Mouse (Mus musculus) hindbrain, postnatal 0 days (tissue): ENCODE data around the gene Defb45. TPM values are rescaled to one million over a fixed set of nuclear protein-coding genes. Genes with fewer than 3 reads are reported as not detected.

Source experiments
- ATAC-seq: fragments of 200-750 bp; cut with Nextera tagmentation; 2 replicates; pipeline ENCODE4 v1.8.0; 2017; ENCODE audit warnings: mild to moderate bottlenecking, moderate TSS enrichment, moderate library complexity
- DNase-seq: peaks from one replicate; pipeline ENCODE4 v3.0.0-alpha.2; 2015; ENCODE audit warnings: low spot score
- H3K27ac ChIP-seq: fragments of 300-500 bp; sonication (generic); 2 replicates; pipeline ENCODE4 v1.5.1; 2014; ENCODE audit warnings: mild to moderate bottlenecking
- H3K27me3 ChIP-seq: fragments of 300-500 bp; sonication (generic); 2 replicates; pipeline ENCODE4 v1.6.1; 2014; ENCODE audit warnings: low read length, mixed read lengths; ENCODE audit not compliant: insufficient read depth
- H3K36me3 ChIP-seq: fragments of 300-500 bp; sonication (generic); 2 replicates; pipeline ENCODE4 v1.6.1; 2014; ENCODE audit warnings: low read length, mixed read lengths; ENCODE audit not compliant: insufficient read depth
- H3K4me1 ChIP-seq: fragments of 300-500 bp; sonication (generic); 2 replicates; pipeline ENCODE4 v1.6.1; 2014; ENCODE audit warnings: antibody characterized with exemption, low read length, mixed read lengths; ENCODE audit not compliant: insufficient read depth
- H3K4me2 ChIP-seq: fragments of 300-500 bp; sonication (generic); 2 replicates; pipeline ENCODE4 v1.6.1; 2014; ENCODE audit warnings: low read depth, mild to moderate bottlenecking, low read length, moderate library complexity, mixed read lengths
- H3K4me3 ChIP-seq: fragments of 300-500 bp; sonication (generic); 2 replicates; pipeline ENCODE4 v1.5.1; 2014; ENCODE audit warnings: low read length
- H3K9ac ChIP-seq: fragments of 300-500 bp; sonication (generic); replicated peaks from 2 replicates; pipeline ENCODE4 v1.6.1; 2014; ENCODE audit warnings: mild to moderate bottlenecking, low read length, moderate library complexity, mixed read lengths
- H3K9me3 ChIP-seq: fragments of 300-500 bp; sonication (generic); 2 replicates; pipeline ENCODE4 v1.6.1; 2016; ENCODE audit warnings: low read length, mixed read lengths
- CTCF ChIP-seq: IDR thresholded peaks from 2 replicates; pipeline ENCODE4 v1.5.1; 2016; ENCODE audit warnings: antibody characterized with exemption, control low read depth, low read depth
- WGBS: fragments of 180-500 bp; shearing (Covaris S2); extraction: QIAGEN DNeasy Blood & Tissue Kit; methylation state at CpG from one replicate; pipeline ENCODE4 v1.1.7; 2014; 5-methylcytosine and 5-hydroxymethylcytosine counted together
- polyA plus RNA-seq: library from polyadenylated mRNA; unstranded; fragments of >200 nt; fragmentation: Nextera tagmentation; extraction: Ambion mirVana; gene quantifications from 2 replicates; pipeline ENCODE4 v1.2.1, GENCODE M21; 2015
- total RNA-seq: library from RNA; depleted of rRNA; stranded (reverse); fragments of >200 nt; gene quantifications from 2 replicates; pipeline ENCODE4 v1.2.3, GENCODE M21; 2014

Defb45 gene
- total and polyA plus RNA-seq, 2 experiments from 2014 or later, result not detected

DNA sequence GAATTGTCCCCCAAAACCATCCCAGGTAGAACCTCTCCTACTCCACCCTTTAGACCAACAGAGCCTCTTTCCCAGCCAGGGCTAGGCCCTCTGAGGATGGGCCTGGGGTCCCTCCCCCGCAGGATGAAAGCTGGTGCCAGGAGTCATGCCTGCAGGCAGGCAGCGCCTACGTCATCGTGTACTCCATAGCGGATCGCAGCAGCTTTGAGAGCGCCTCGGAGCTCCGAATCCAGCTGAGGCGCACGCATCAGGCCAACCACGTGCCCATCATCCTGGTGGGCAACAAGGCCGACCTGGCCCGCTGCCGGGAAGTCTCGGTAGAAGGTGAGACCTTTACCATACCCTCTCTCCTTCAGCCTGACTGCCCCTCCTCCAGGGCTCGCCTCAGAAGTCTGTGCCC lies 34.1 kb upstream of the Defb45 start:
- H3K9me3 ChIP-seq, result no peaks in the 10 kb centered on the region
- TF ChIP-seq CTCF, result no peak
- H3K9ac ChIP-seq, result no peak overlapping the region
- no peak overlapping the region; the same call in 1 of the 2 replicates for H3K4me2 ChIP-seq
- 49% methylated on average over 17 of the region's 17 CpGs for WGBS
- H3K4me1 ChIP-seq, result 0 out of 2 replicates have a peak, but pooled peaks cover 4% of the 10 kb centered on the region
- H3K27me3 ChIP-seq, result peaks cover 3% of the 10 kb centered on the region; the same call in 1 of the 2 replicates
- DNase-seq (peak; percentile 25), ATAC-seq (no peak)
- no peak overlapping the region for H3K4me3 ChIP-seq
- no peak overlapping the region for H3K27ac ChIP-seq
- no peaks in the 10 kb centered on the region for H3K36me3 ChIP-seq

- Histone ChIP-seq H3K9me3 (no peaks in the 10 kb centered on the region), H3K9ac (no peak overlapping the region), H3K27me3 (peaks cover 16% of the 10 kb centered on the region; the same call in 1 of the 2 replicates), H3K27ac (no peak overlapping the region), H3K4me1 (0 out of 2 replicates have a peak, but pooled peaks cover 8% of the 10 kb centered on the region), H3K4me3 (no peak overlapping the region), H3K36me3 (no peaks in the 10 kb centered on the region), H3K4me2 (no peak overlapping the region)
- 85% methylated on average over 6 of the region's 6 CpGs for WGBS
- ATAC-seq (no peak), DNase-seq (no peak)
- TF ChIP-seq CTCF, result no peak
Observed at GRCm38 (mm10) chr2:152629904-152630303, 30.7 kb upstream of the Defb45 start.

DNA sequence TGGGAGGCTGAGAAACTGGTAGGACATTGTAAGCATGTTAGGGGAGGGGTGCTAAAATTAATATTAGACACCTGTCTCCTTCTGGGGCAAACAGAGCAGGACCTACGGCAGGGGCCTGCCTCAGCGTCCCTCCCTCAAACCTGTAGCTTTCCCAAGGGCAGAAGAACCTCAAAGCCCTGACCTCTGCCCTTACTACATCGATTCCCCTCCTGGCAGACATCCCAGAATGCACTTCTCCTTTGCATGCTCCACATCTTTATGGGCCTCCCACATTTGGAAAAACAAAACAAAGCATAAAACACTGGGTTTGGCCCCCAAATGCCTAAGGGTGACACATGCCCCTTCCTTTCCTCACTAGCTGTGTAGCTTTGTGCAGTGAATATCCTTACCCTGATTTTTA lies 30.0 kb upstream of the Defb45 start:
- no peak overlapping the region for H3K27ac ChIP-seq
- H3K9me3 ChIP-seq, result no peaks in the 10 kb centered on the region
- TF ChIP-seq CTCF, result no peak
- no peak overlapping the region for H3K4me3 ChIP-seq
- H3K4me1 ChIP-seq, result 0 out of 2 replicates have a peak, but pooled peaks cover 8% of the 10 kb centered on the region
- ATAC-seq, result no peak
- no peak overlapping the region for H3K4me2 ChIP-seq
- WGBS, result 68% methylated on average over 3 of the region's 3 CpGs
- H3K27me3 ChIP-seq, result peaks cover 16% of the 10 kb centered on the region; the same call in 1 of the 2 replicates
- DNase-seq, result no peak
- no peaks in the 10 kb centered on the region for H3K36me3 ChIP-seq
- H3K9ac ChIP-seq, result no peak overlapping the region

DNA sequence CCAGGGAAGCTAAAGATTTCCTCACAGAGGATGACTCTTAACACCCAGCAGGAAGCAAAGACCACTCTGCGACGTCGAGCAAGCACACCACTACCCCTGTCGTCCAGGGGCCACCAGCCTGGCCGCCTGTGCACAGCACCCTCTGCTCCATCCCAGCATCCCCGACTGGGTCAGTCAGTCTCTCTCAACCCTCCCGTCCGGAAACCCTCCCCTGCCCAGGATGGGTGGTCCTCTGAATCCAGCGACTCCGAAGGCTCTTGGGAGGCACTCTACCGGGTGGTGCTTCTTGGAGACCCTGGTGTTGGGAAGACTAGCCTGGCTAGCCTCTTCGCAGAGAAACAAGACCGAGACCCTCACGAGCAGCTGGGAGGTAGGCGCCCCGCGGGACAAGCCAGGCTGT lies 28.9 kb upstream of the Defb45 start:
- 43% methylated on average over 17 of the region's 17 CpGs for WGBS
- H3K27ac ChIP-seq, result no peak overlapping the region
- TF ChIP-seq CTCF, result no peak
- peaks cover 16% of the 10 kb centered on the region; the same call in 1 of the 2 replicates for H3K27me3 ChIP-seq
- H3K9ac ChIP-seq, result no peak overlapping the region
- DNase-seq (no peak), ATAC-seq (no peak)
- no peak overlapping the region for H3K4me3 ChIP-seq
- H3K36me3 ChIP-seq, result no peaks in the 10 kb centered on the region
- no peak overlapping the region for H3K4me2 ChIP-seq
- 0 out of 2 replicates have a peak, but pooled peaks cover 4% of the 10 kb centered on the region for H3K4me1 ChIP-seq
- no peaks in the 10 kb centered on the region for H3K9me3 ChIP-seq

- no peak for ATAC-seq
- peak within 1 kb of the TSS; percentile 67 for H3K4me2 ChIP-seq
- WGBS, result 1% methylated on average over 56 of the region's 59 CpGs
- H3K36me3 ChIP-seq, result no peaks in the 10 kb centered on the region
- no peak for TF ChIP-seq CTCF
- no peak within 1 kb of the TSS for H3K27ac ChIP-seq
- H3K4me3 ChIP-seq, result peak within 1 kb of the TSS; percentile 35
- H3K9me3 ChIP-seq, result no peaks in the 10 kb centered on the region
- H3K27me3 ChIP-seq, result peaks cover 16% of the 10 kb centered on the region; the same call in 1 of the 2 replicates
- peak within 1 kb of the TSS; percentile 28; the same call in 1 of the 2 replicates for H3K9ac ChIP-seq
- no peak for DNase-seq
- 0 out of 2 replicates have a peak, but pooled peaks cover 4% of the 10 kb centered on the region for H3K4me1 ChIP-seq
Observed at GRCm38 (mm10) chr2:152626774-152627591, 27.8 kb upstream of the Defb45 start, which contains the start of gene Rem1. Rem1 (plus strand) TSS chr2:152626951.

DNA sequence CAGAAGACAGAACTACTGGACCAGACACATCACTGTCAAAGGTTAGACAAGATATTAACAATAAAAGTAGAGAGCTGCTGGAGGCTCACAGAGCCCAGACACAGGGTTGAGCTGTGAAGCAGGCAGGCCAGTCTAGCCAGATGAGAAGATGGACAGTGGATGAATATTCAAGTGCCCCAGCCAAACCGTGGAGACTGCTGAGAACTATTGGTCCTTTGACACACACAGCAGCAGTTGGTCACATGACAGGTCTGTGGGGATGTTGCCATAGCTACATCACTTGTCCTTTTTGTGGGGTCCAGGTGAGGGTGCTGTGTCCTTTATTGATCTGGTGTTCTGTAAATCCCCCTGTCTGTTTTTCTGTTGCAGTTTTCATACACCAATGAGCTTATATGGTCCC lies 26.1 kb upstream of the Defb45 start:
- H3K27me3 ChIP-seq, result peaks cover 16% of the 10 kb centered on the region; the same call in 1 of the 2 replicates
- no peaks in the 10 kb centered on the region for H3K9me3 ChIP-seq
- no peak overlapping the region for H3K4me3 ChIP-seq
- H3K36me3 ChIP-seq, result no peaks in the 10 kb centered on the region
- H3K4me2 ChIP-seq, result no peak overlapping the region
- ATAC-seq (peak; percentile 62), DNase-seq (peak; percentile 18)
- 0 out of 2 replicates have a peak, but pooled peaks cover 4% of the 10 kb centered on the region for H3K4me1 ChIP-seq
- no peak overlapping the region for H3K9ac ChIP-seq
- 0 out of 2 replicates have a peak, but pooled peaks have one; percentile 11 for TF ChIP-seq CTCF
- no peak overlapping the region for H3K27ac ChIP-seq
- 0% methylated on average over 1 of the region's 1 CpGs for WGBS

DNA sequence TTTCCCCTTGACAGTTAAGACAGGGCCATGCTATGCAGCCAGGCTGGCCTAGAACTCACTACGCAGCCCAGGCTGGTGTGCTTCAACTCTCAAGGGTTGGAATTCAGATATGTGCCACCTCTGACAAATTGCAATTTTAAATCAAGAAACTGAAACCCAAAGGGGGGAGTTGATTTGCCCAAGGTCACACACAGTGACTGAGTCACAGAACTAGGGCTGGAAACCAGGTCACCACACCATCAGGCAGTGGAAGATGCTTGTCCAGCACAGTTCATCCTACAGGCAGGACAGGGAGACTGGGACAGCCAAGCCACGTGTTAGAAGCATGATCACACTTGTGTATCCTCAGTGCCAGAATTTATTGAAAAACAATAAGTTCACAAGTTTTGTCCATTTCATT lies 25.4 kb upstream of the Defb45 start:
- 0 out of 2 replicates have a peak, but pooled peaks cover 4% of the 10 kb centered on the region for H3K4me1 ChIP-seq
- no peak overlapping the region for H3K27ac ChIP-seq
- no peak overlapping the region for H3K4me2 ChIP-seq
- peaks cover 16% of the 10 kb centered on the region; the same call in 1 of the 2 replicates for H3K27me3 ChIP-seq
- DNase-seq (no peak), ATAC-seq (no peak)
- no peaks in the 10 kb centered on the region for H3K9me3 ChIP-seq
- TF ChIP-seq CTCF, result no peak
- WGBS, result 87% methylated on average over 2 of the region's 2 CpGs
- H3K36me3 ChIP-seq, result no peaks in the 10 kb centered on the region
- H3K4me3 ChIP-seq, result no peak overlapping the region
- H3K9ac ChIP-seq, result no peak overlapping the region
